Mouse (Mus musculus): ENCODE measurements at regions not wholly inside any gene's neighbourhood (a gene's known extent, or its start where the extent isn't known, plus 50 kb on each side); places are given as distances from the start of the nearest gene placed in this dataset.

DNA sequence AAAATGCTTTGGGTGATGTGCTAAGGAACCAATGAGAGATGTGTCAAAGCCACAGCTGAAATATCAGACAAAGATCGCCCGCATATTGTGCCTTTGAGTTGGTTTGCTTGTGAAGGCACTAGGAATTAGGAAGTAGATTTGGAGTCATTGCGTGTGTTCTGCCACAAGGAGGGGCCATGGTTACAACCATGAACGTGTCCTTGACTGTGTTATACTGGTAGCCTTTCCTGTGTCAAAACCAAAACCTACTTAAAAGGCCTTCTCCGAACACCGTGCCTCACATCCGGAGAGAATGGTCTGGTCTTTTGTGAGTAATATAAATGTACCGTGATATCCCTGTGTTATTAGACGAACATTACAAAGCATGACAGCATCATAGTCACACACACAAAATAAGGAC lies 365.0 kb upstream of the Tmpo start:
- TF ChIP-seq CTCF (IDR thresholded peaks at IDR 0.05; ENCODE audit: control insufficient read depth, insufficient read depth, insufficient replicate concordance, low read depth, low read length): no peak; the same call in 1 of the 2 replicates
- no peak for TF ChIP-seq POLR2A (IDR thresholded peaks at IDR 0.05; ENCODE audit: control insufficient read depth, low read depth, low read length)
